Mouse (Mus musculus): ENCODE measurements at regions not wholly inside any gene's neighbourhood (a gene's known extent, or its start where the extent isn't known, plus 50 kb on each side); places are given as distances from the start of the nearest gene placed in this dataset.
A peak's percentile ranks its signal among the peaks of the same experiment; 100 is the strongest.
"Not testable (repeated sequence)": the region's sequence is repeated elsewhere in the genome, so short reads cannot be mapped to it uniquely, and the experiment has no call there.

DNA sequence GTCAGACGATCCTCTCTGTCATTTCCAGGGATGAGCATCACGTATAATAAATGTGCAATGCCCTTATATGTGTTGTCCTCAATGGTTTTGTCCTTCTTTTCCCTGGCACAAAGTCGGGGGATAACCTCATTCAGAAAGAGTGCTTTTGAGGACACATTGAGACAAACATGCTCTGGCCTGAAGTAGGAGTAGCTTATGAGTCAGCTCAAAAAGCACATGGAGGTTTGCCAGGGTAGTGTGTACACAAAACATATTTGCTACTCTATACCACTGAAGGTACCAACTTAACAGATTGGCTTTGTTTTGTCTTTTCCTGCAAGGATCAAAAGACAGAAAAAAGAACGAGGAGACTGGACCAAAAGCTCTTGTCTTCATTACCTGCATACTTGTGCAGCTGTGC, 682.1 kb upstream of the Grid2 start:
- no peak for DNase-seq (ENCODE audit: low read depth, low spot score)

DNA sequence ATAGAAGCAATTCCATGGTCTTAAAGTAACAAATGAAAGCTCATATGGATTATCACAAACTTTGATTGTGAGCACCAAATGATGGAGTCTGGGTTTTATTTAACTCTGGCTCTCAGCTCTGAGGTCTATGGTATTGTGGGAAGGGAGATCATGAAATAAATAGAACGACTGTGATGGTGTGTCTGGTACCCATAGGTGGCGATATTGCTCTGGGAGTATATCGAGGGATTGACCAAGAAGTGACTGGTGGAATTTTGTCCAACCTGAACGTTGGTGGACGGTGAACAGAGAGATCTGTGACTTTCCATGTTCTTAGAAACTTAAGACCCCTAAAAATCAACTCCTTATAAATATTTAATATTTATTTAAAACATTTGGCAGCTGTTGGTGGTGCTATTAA, 679.5 kb upstream of the Grid2 start:
- DNase-seq (ENCODE audit: low read depth, low spot score) = peak; percentile 37

DNA sequence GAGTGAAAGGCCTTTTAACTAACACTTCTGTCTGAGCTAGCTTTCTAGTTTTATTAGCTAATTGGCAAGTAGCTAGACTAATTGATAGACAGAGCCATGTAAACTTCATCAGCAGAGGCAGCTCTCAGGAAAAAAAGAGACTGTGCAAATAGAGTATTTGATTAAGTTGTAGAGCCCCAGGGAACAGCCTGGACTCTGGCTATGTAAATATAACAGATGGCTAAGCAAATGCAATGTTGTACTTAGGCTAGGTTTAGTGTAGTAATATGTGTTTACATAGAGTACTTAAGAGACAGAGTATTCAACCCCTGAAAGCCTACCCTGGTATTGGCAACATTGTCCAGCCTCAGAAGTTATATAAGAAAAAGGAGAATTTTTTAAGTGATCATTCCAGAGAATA, 635.1 kb upstream of the Grid2 start:
- no peak for DNase-seq (ENCODE audit: low read depth, low spot score)

DNA sequence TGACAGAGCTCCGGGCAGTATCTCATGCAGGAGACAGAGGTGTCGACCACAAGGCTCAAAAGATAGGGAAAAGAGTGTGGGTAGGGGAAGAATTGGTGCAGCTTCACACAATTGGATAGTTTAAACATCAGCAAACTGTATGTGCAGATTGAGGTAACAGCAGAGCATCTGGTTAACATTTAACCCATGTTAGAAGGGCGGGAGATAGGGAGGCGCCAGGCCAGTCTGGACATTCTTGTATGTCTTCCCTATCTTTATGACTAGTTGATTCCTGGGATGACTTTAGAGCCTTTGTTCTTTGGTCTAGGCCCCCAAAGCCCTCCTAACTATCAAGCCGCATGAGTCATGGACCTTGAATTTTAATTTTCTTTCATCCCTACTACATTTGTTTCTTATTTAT, 587.6 kb upstream of the Grid2 start:
- not testable (repeated sequence) for DNase-seq (ENCODE audit: low read depth, low spot score)

DNA sequence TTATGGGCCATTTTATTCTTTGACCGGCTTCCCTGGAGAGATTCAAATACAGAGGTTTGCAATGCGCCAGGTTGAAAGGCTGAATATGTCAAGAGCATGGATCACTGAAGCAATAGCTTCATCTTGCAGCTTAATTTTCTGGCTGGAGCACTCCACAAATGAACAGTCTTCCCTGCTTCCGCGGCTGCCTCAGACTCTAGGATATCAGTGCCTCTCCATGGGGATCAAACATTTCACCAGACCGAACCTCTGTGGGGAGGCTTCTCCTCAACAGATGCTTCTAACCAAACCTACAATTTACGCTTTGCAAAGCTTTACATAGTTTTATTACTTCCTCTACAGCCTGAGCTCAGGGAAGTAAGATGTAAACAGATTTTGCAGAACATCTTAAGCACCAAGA, 537.3 kb upstream of the Grid2 start:
- DNase-seq (ENCODE audit: low read depth, low spot score) = no peak

DNA sequence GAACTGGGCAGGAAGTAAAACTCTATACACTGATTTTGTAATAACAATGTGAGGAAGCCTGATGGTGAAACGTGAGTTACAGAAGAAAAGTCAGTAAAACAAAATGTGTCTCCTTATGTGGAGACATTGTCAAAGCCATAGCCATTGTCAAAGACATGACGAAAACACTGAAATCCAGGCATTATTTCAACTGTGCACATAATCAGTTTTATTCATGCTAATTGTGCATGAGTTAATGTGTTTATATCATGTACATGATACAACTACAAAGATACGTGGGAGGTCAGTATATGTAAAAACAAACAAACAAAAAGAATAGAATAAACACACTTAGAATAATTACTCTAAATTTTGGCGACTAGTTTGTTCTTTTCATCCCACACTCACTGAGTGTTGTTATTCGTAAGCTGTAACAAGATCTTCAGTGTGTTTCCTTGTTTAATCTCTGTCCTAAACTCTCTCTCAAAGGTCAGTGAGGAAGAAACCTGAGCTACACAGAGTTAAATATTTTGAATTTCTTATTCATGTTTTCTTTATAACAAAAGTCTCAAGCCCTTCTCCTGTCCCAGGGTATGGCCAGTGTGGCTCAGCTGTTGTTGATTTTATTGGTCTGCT, 536.0 kb upstream of the Grid2 start:
- DNase-seq (ENCODE audit: low read depth, low spot score) = no peak

All from A20 (cell line).